Mouse (Mus musculus): Measurements from ENCODE around the gene Rnf220. TPM values are rescaled to one million over a fixed set of nuclear protein-coding genes. Genes with fewer than 3 reads are reported as not detected.

Gene Rnf220
- total RNA-seq, 2 experiments from 2014 or later = 30.5 to 31.5 TPM

GRCm38 (mm10) chr4:117491840-117492239, 5.0 kb downstream of the Rnf220 start:
- DNase-seq (ENCODE audit: low spot score) = no peak
- intact Hi-C loops (cut with DNase I) = loop anchor here (5.0 kb wide), 1 partner anchor 185 kb away; no protein-coding TSS in a partner anchor

- intact Hi-C loops (cut with DNase I) = loop anchor here (5.0 kb wide), 1 partner anchor 187 kb away; no protein-coding TSS in a partner anchor
- DNase-seq (ENCODE audit: low spot score) = no peak
Measured at GRCm38 (mm10) chr4:117489975-117490374, 6.9 kb downstream of the Rnf220 start.

DNA sequence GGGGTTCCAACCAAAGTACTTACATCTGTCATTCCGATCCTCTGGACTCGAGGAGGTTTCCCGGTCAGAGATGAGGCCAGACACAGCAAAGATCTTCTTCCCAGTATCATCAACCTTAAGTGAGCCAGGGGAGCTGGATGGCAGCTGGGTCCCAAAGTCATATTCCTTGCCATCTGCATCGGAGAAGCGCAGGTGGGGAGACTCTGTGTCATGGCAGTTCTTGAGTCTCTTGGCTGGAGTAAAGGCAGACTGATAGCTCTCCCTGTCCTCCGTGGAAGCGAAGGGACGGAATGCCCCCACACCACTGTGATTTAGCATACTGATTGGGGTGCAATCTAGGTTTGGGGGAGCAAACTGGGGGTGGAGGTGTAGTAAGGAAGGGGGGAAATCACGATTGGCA, 7.3 kb downstream of the Rnf220 start:
- DNase-seq (ENCODE audit: low spot score) = no peak
- intact Hi-C loops (cut with DNase I) = no loop called here

GRCm38 (mm10) chr4:117487471-117487870, 9.4 kb downstream of the Rnf220 start:
- intact Hi-C loops (cut with DNase I) = no loop called here

GRCm38 (mm10) chr4:117486188-117486587, 10.7 kb downstream of the Rnf220 start:
- intact Hi-C loops (cut with DNase I) = no loop called here
- no peak for DNase-seq (ENCODE audit: low spot score)

More at GRCm38 (mm10) chr4:117487471-117487870, 9.4 kb downstream of the Rnf220 start:
- no peak for DNase-seq (ENCODE audit: low spot score)

DNA sequence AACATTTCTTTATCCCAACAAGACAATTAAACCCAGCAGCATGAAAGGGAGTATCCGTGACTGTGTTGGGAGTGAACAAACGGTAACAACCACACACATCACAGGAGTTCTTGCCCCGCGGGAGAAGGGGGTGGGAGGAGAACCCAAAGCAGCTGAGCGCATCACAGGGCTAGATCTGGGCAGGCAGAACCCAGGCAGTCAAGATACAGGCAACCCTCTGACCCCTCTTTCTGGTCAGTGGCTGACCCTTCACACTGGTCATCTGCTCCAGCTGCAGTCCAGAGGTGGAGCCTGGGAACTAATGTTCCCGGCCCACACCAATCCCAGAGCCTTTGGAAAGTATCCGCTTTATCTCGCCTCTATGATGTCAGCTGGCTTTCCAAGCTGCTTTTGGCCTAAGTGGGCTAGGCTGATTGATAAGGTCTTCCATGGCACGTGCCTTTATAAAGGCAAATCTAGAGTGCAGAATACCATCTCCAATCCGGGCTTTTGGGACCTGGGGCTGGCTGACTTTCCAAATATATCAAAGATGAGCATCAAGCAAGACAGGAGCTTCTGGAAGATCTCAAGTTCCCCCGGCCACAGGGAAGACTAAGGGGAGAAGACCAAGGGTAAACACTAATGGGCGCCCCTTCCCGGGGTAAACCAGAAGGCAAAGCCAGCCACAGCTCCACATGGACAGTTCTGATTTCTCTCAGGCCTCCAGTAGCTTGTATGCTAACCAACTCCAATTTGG, 11.6 kb downstream of the Rnf220 start:
- DNase-seq (ENCODE audit: low spot score) = no peak
- intact Hi-C loops (cut with DNase I) = no loop called here

DNA sequence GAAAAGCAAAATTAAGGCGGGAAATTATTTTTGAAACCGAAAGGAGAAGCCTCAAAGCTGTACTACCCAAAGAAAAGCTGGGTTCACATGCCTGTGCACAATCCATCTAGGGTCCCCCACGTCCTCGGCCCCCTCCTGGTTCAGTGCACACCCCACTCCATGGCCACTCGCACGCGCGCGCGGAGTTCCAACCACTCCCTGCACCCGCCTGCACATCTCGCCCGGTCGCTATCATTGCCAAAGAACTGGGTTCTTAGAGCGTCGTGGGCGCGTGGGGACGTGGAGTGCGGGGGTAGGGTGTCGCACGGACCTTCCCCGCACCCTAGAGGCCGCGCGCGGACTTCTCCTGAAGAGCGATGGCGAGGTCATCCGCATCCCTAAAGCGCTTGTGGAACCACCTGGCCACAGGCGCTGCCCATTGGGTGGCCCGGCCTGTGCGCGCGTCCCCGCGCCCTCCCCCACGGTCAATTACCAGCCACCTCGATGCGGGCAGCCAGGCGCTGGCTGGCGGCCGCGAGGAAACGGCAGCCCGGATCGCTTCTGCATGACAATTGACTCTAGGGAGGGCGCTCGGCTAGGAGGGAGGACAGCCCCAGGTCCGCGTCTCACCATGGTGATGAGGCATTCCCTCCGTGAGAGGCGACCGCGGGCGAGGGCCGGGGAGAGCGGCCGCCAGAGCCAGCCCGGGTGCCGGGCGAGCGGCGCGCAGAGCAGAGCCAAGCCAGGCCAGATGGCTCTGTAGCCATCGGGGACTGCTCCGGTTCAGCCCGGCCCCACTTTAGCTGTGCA, 12.4 kb downstream of the Rnf220 start:
- intact Hi-C loops (cut with DNase I) = no loop called here
- no peak for DNase-seq (ENCODE audit: low spot score)

- no peak for DNase-seq (ENCODE audit: low spot score)
- intact Hi-C loops (cut with DNase I) = no loop called here
Measured at GRCm38 (mm10) chr4:117483931-117484255, 13.0 kb downstream of the Rnf220 start.

DNA sequence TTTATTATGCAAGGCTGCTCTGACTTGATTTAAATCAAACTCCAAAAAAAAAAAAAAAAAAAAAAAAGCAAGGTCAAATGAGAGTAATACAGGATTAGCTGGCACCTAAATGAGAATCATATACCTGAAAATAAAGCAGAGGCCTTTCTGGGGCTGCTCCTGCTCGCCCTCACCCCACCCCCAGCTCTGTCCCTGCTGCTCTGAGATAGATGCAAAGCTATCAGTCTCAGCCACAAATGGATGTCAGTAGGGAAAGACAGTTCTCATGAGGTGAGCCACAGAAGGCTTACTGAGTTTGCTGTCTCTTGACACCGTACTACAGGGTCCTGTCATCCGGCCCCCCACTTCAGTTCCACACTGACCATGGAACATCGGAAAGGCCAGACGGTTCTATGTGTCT, 14.7 kb downstream of the Rnf220 start:
- intact Hi-C loops (cut with DNase I) = no loop called here
- no peak for DNase-seq (ENCODE audit: low spot score)

DNA sequence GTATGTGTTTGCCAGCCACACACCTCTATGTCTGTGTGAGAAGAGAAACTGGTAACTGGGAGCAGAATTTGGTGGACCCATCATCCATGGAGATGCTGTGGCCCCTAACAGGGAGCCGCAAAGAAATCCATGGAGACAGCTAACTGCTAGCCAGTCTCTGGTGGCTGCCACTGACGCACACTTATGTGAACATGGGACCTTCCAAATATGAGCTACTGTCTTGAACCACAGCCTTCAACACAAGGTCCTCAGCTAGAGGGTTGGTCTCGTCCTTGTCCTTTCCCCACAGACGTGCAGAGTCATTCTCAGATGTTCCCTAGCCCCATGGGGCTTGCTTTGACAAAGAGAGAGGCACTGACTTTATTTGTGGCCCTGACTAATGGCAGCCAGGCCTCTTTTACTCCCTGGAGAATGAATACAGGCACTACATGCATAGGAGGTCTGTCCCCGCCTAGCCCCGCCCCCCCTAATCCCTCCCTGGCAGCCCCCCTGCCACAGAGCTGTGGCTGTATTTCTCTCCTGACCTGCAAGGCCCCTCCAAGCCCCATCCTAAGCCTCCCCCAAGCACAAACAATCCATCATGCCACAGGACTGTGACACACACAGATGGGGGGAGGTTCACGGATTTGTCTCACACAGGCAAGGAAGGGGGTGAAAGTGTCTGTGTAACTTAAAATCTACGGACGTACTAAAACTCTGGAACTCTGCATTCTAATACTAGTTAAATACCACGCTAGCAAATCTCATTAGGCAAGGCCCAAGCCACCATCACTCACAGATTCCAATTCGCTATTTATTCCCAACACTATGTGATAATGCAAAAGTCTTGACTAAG, 16.0 kb downstream of the Rnf220 start:
- no peak for DNase-seq (ENCODE audit: low spot score)
- intact Hi-C loops (cut with DNase I) = no loop called here

- no peak for DNase-seq (ENCODE audit: low spot score)
- intact Hi-C loops (cut with DNase I) = loop anchor here (5.0 kb wide), 1 partner anchor 158 kb away; no protein-coding TSS in a partner anchor
Measured at GRCm38 (mm10) chr4:117479951-117480350, 16.9 kb downstream of the Rnf220 start.

DNA sequence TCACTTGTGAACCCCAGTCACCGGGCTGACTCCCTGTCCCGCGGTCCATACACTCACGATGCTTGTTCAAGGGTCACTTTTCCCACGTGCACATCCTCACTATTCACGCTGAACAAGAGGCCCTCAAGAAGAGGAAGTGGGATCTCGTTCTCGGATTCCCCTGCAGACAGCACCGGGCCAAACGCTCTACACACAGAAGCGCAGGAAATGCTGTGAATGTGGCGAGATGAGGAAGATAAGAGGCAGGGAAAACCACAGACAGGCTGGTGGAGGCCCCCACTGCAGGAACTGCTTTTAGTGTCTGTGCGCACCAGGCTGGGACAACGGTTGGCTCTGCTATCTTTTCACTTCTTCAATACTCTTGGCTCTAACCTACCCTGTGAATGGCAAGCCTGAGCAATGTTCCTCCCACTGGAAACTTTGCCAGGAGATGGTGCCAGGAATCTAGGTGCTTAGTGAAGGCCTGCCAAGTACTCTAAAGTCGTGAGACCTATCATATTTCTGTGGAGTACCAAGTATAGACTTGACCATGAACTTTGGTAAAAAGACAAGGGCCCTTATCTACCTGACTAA, 18.7 kb downstream of the Rnf220 start:
- no peak for DNase-seq (ENCODE audit: low spot score)
- intact Hi-C loops (cut with DNase I) = loop anchor here (5.0 kb wide), 1 partner anchor 156 kb away; no protein-coding TSS in a partner anchor

DNA sequence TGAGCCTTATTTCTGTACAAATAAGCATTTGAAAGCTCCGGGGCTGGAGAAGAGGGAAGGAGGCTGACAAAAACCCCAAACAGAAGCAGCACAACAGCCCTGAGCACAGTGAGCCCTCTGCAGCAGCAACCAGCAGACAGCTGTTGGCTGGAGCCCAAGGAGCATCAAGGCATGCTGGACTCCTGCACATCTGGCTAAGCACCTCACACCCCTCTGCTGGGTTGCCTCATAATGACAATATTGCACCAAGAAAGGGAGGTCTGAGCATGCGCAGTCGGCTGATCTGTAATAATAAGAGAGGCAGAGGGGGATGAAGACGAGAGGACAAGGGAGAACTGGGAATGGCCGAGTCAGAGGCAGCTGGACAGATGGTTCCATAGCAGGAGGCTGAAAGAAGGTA, 19.5 kb downstream of the Rnf220 start:
- DNase-seq (ENCODE audit: low spot score) = no peak
- intact Hi-C loops (cut with DNase I) = loop anchor here (5.0 kb wide), 1 partner anchor 155 kb away; no protein-coding TSS in a partner anchor

- DNase-seq (ENCODE audit: low spot score) = no peak
Measured at GRCm38 (mm10) chr4:117476777-117477176, 20.1 kb downstream of the Rnf220 start.

GRCm38 (mm10) chr4:117476355-117476754, 20.5 kb downstream of the Rnf220 start:
- no peak for DNase-seq (ENCODE audit: low spot score)
- intact Hi-C loops (cut with DNase I) = loop anchor here (5.0 kb wide), 1 partner anchor 154 kb away; no protein-coding TSS in a partner anchor

More at GRCm38 (mm10) chr4:117476777-117477176, 20.1 kb downstream of the Rnf220 start:
- intact Hi-C loops (cut with DNase I) = loop anchor here (5.0 kb wide), 1 partner anchor 154 kb away; no protein-coding TSS in a partner anchor

GRCm38 (mm10) chr4:117473985-117474354, 22.9 kb downstream of the Rnf220 start:
- intact Hi-C loops (cut with DNase I) = no loop called here
- no peak for DNase-seq (ENCODE audit: low spot score)

DNA sequence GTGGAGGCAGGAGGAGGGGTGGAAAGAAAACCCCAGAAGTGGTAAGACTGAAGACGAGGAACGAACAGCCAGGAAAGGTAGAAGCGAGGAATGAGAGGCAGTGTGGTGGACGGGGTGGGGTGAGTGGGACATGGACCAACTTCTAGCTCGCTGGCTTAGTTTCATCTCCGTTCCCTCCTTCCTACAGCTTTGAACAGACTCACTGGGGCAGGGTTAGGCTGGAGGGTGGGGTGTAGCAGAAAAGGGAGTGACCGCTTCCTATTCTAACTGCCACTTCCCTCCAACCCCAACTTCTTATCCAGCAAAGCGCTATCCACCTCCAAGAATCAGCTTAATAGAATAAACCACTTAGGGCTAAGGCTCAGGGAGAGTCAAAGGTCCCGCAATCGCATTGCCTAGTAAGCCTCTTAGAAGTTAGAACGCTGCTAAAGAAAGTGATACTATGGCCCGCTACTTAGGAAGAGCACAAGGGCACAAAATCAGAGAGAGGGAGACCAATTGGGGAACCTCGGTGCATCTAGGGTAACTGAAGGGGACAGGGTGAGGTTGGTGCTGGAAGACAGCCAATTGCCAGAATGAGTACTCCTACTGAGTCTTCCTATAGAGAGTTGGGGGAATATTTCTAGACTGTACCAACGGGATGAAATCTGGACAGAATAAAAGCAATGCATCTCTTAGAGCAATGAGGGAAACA, 23.4 kb downstream of the Rnf220 start:
- no peak for DNase-seq (ENCODE audit: low spot score)
- intact Hi-C loops (cut with DNase I) = no loop called here

GRCm38 (mm10) chr4:117469471-117469870, 27.4 kb downstream of the Rnf220 start:
- intact Hi-C loops (cut with DNase I) = no loop called here
- DNase-seq (ENCODE audit: low spot score) = no peak

- no peak for DNase-seq (ENCODE audit: low spot score)
- intact Hi-C loops (cut with DNase I) = no loop called here
Measured at GRCm38 (mm10) chr4:117467936-117468335, 28.9 kb downstream of the Rnf220 start.
